Mouse (Mus musculus) pancreas, adult 10 weeks (tissue): ENCODE data around the gene Htr7. TPM values are rescaled to one million over a fixed set of nuclear protein-coding genes. Genes with fewer than 3 reads are reported as not detected.

Source experiments
- polyA plus RNA-seq: library from polyadenylated mRNA; stranded (reverse); fragments of 350-450 nt; fragmentation: Illumina TruSeq; extraction: RNeasy Lipid Tissue Mini Kit (QIAGEN cat#74804); gene quantifications from one replicate; pipeline ENCODE4 v1.2.3, GENCODE M21; 2015; ENCODE audit warnings: low read depth, low replicate concordance; ENCODE audit not compliant: insufficient read depth

Htr7 gene
- polyA plus RNA-seq, result not detected

GRCm38 (mm10) chr19:36057231-36057811 lies at the start of gene Htr7:
Gene Htr7 (minus strand): TSS chr19:36057507.

GRCm38 (mm10) chr19:36083262-36084225 lies 26.2 kb upstream of the Htr7 start, which contains the start of gene Rpp30:
Gene Rpp30 (plus strand): TSS chr19:36083716.

Other genes with a start within 250 kb of the Htr7 start
- gene Rpp30, start 26.2 kb upstream of the Htr7 start, polyA plus RNA-seq, result 5.4 TPM
- 1.1 TPM for gene Ankrd1, start 62.6 kb upstream of the Htr7 start, polyA plus RNA-seq